Mouse (Mus musculus): ENCODE data around the gene Kazn.

GRCm38 (mm10) chr4:142181646-142182045, 57.6 kb downstream of the Kazn start:
- TF ChIP-seq EP300 (IDR thresholded peaks at IDR 0.05; ENCODE audit: low read depth) (no peak), CTCF (IDR thresholded peaks at IDR 0.05; ENCODE audit: low read depth) (no peak)

Data from liver, postnatal 0 days (tissue).